Comparison of ENCODE assay signal across 9 mouse cellular contexts in the genomic region with DNA sequence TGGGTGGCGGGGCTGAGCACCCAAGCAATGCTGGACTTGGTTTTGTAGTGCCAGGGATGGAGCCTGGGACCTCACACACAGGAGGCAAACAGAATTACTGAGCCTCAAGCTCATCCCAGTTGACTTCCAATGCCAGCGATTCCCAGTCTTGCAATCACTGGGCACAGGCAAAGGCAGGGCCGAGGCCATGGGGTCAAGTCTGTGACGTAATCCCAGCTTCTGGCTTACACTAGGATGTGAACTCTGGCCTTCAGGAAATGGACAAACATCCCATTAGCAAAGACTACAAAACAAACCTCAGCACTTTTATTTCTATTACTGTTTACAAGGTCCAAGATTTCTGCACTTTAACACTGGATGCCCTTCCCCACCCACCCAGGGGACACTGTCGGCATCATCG. TPM values are rescaled to one million over a fixed set of nuclear protein-coding genes. Genes with fewer than 3 reads are reported as not detected.
DNase-seq lines count a peak whose midpoint lies in the region; ATAC-seq and TF ChIP-seq lines count a peak whose summit lies in the region.
"Had no signal": no experiment of that assay in that cellular context is flagged by ENCODE, and none has a peak within 500 bp of the region (broad histone marks: within the 10 kb centered on the region; RNA-seq: fewer than 3 reads in every experiment).

No protein-coding gene starts in this region.

- H3K36me3 ChIP-seq in hindbrain, postnatal 0 days (ENCODE audit: insufficient read depth, low read length) = peaks cover 15% of the 10 kb centered on the region
- peaks cover 41% of the 10 kb centered on the region for H3K36me3 ChIP-seq in liver, embryonic 13.5 days

- no peaks in the 10 kb centered on the region for H3K27me3 ChIP-seq in hindbrain, postnatal 0 days (ENCODE audit: insufficient read depth, low read length)
- H3K27me3 ChIP-seq in liver, embryonic 13.5 days = no peaks in the 10 kb centered on the region
- H3K27me3 ChIP-seq: lung, embryonic 15.5 days had no signal

- no peak overlapping the region for H3K4me2 ChIP-seq in hindbrain, postnatal 0 days (ENCODE audit: low read depth, low read length)
- H3K4me2 ChIP-seq in liver, embryonic 13.5 days = no peak overlapping the region
- H3K4me2 ChIP-seq: lung, embryonic 15.5 days had no signal

- H3K4me1 ChIP-seq in hindbrain, postnatal 0 days (ENCODE audit: insufficient read depth, low read length) = no peaks in the 10 kb centered on the region
- H3K4me1 ChIP-seq in liver, embryonic 13.5 days (replicated peaks) = peaks cover 23% of the 10 kb centered on the region

- DNase-seq in layer of hippocampus, adult 2 months (ENCODE audit: low spot score in 2 of 2) = no peak
- DNase-seq in layer of hippocampus, postnatal 14 days (ENCODE audit: low spot score in 2 of 2) = no peak
- DNase-seq in hindbrain, postnatal 0 days (ENCODE audit: low spot score) = no peak
- DNase-seq in liver, embryonic 13.5 days = no peak
- DNase-seq in yolk sac, embryonic 10.5 days (ENCODE audit: low spot score) = peak; percentile 74
- DNase-seq in right cerebral cortex, postnatal 10 days (ENCODE audit: low spot score in 2 of 2) = no peak
- no peak for DNase-seq in urinary bladder, adult 2 months (ENCODE audit: low spot score)
- DNase-seq: thymus, postnatal 36 days had no signal

- H3K9me3 ChIP-seq in hindbrain, postnatal 0 days (ENCODE audit: low read length) = no peaks in the 10 kb centered on the region
- no peaks in the 10 kb centered on the region for H3K9me3 ChIP-seq in liver, embryonic 13.5 days (replicated peaks)
- H3K9me3 ChIP-seq: lung, embryonic 15.5 days had no signal

- peak overlapping the region; percentile 61 for H3K27ac ChIP-seq in layer of hippocampus, adult 2 months
- H3K27ac ChIP-seq in hindbrain, postnatal 0 days = peak overlapping the region; percentile 68
- peak overlapping the region; percentile 62 for H3K27ac ChIP-seq in liver, embryonic 13.5 days
- H3K27ac ChIP-seq: lung, embryonic 15.5 days had no signal

- no peak for TF ChIP-seq CTCF in layer of hippocampus, adult 2 months (conservative IDR thresholded peaks at IDR 0.05)
- TF ChIP-seq CTCF in hindbrain, postnatal 0 days (IDR thresholded peaks at IDR 0.05; ENCODE audit: low read depth) = no peak

- 70% methylated on average over 6 of the region's 6 CpGs for WGBS in hindbrain, postnatal 0 days
- WGBS in liver, embryonic 13.5 days (ENCODE audit: insufficient replicate concordance) = 75% methylated on average over 6 of the region's 6 CpGs

- H3K4me3 ChIP-seq in layer of hippocampus, adult 2 months = no peak overlapping the region
- no peak overlapping the region for H3K4me3 ChIP-seq in hindbrain, postnatal 0 days (ENCODE audit: low read length)
- no peak overlapping the region for H3K4me3 ChIP-seq in liver, embryonic 13.5 days (replicated peaks)
- H3K4me3 ChIP-seq: lung, embryonic 15.5 days had no signal

- H3K9ac ChIP-seq in hindbrain, postnatal 0 days (replicated peaks; ENCODE audit: low read length) = no peak overlapping the region
- no peak overlapping the region for H3K9ac ChIP-seq in liver, embryonic 13.5 days
- H3K9ac ChIP-seq: lung, embryonic 15.5 days had no signal

- ATAC-seq in hindbrain, postnatal 0 days = no peak
- peak; percentile 54 for ATAC-seq in liver, embryonic 13.5 days (ENCODE audit: low read depth)

RNA-seq across cellular contexts. Expression of a gene that starts 18.6 kb away (rescaled TPM):
- total RNA-seq in layer of hippocampus, adult 2 months (2021) = 10 to 100 TPM; 13.1 to 13.3 TPM
- total RNA-seq in layer of hippocampus, postnatal 14 days (2021) = 10 to 100 TPM; 14.3 to 17.9 TPM
- 22.8 and 25.7 TPM in 2 replicates for total RNA-seq in hindbrain, postnatal 0 days (2014; rRNA removed)
- 18.3 and 19.9 TPM in 2 replicates for polyA plus RNA-seq in hindbrain, postnatal 0 days (2015; fragmentation: Nextera tagmentation; extraction: Ambion mirVana)
- 7.0 TPM in 2 replicates for polyA plus RNA-seq in liver, embryonic 13.5 days (2015; fragmentation: Nextera tagmentation; extraction: Ambion mirVana)
- polyA plus RNA-seq in urinary bladder, adult 2 months (2012; rRNA removed) = 9.8 and 10.1 TPM in 2 replicates

RNA-seq across cellular contexts. Expression of a gene that starts 28.0 kb away (rescaled TPM):
- total RNA-seq in layer of hippocampus, adult 2 months (2021) = 1 to 10 TPM; 8.7 to 9.4 TPM
- 1 to 10 TPM; 6.6 to 7.9 TPM for total RNA-seq in layer of hippocampus, postnatal 14 days (2021)
- total RNA-seq in hindbrain, postnatal 0 days (2014; rRNA removed) = 11.4 and 11.6 TPM in 2 replicates
- polyA plus RNA-seq in hindbrain, postnatal 0 days (2015; fragmentation: Nextera tagmentation; extraction: Ambion mirVana) = 12.1 and 13.8 TPM in 2 replicates
- 17.1 and 19.7 TPM in 2 replicates for polyA plus RNA-seq in liver, embryonic 13.5 days (2015; fragmentation: Nextera tagmentation; extraction: Ambion mirVana)
- 5.6 and 7.5 TPM in 2 replicates for polyA plus RNA-seq in urinary bladder, adult 2 months (2012; rRNA removed)

RNA-seq across cellular contexts. Expression of a gene that starts 41.7 kb away (rescaled TPM):
- 100 to 1,000 TPM; 416 to 419 TPM for total RNA-seq in layer of hippocampus, adult 2 months (2021)
- total RNA-seq in layer of hippocampus, postnatal 14 days (2021) = 100 to 1,000 TPM; 584 to 591 TPM
- total RNA-seq in hindbrain, postnatal 0 days (2014; rRNA removed) = 341 and 518 TPM in 2 replicates
- polyA plus RNA-seq in hindbrain, postnatal 0 days (2015; fragmentation: Nextera tagmentation; extraction: Ambion mirVana) = 1,637 and 1,748 TPM in 2 replicates
- 1,559 and 1,572 TPM in 2 replicates for polyA plus RNA-seq in liver, embryonic 13.5 days (2015; fragmentation: Nextera tagmentation; extraction: Ambion mirVana)
- 367 and 421 TPM in 2 replicates for polyA plus RNA-seq in urinary bladder, adult 2 months (2012; rRNA removed)

RNA-seq across cellular contexts. Expression of a gene that starts 43.6 kb away (rescaled TPM):
- total RNA-seq in layer of hippocampus, adult 2 months (2021) = 10 to 100 TPM; 87.9 to 92.9 TPM
- total RNA-seq in layer of hippocampus, postnatal 14 days (2021) = 10 to 100 TPM; 83.2 to 84.5 TPM
- total RNA-seq in hindbrain, postnatal 0 days (2014; rRNA removed) = 64.6 and 95.5 TPM in 2 replicates
- 142 and 162 TPM in 2 replicates for polyA plus RNA-seq in hindbrain, postnatal 0 days (2015; fragmentation: Nextera tagmentation; extraction: Ambion mirVana)
- polyA plus RNA-seq in liver, embryonic 13.5 days (2015; fragmentation: Nextera tagmentation; extraction: Ambion mirVana) = 125 and 148 TPM in 2 replicates
- 138 and 139 TPM in 2 replicates for polyA plus RNA-seq in urinary bladder, adult 2 months (2012; rRNA removed)
